Mouse (Mus musculus) frontal cortex, adult 2 months (tissue): ENCODE results near the gene Strip2. TPM values are rescaled to one million over a fixed set of nuclear protein-coding genes. Genes with fewer than 3 reads are reported as not detected.

ENCODE experiments used
- DNase-seq, 2 experiments: peaks; one replicate each; pipeline ENCODE4 v3.0.0; 2022; ENCODE audit warnings: low spot score in 1 of 2; ENCODE audit errors: extremely low spot score in 1 of 2
- polyA plus RNA-seq: library from polyadenylated mRNA; depleted of rRNA; stranded (reverse); fragments of >200 nt; gene quantifications from 2 replicates; pipeline ENCODE4 v1.2.3, GENCODE M21; 2012; rRNA removed

Gene Strip2
- polyA plus RNA-seq, 1 experiment, result 24.0 TPM

DNA sequence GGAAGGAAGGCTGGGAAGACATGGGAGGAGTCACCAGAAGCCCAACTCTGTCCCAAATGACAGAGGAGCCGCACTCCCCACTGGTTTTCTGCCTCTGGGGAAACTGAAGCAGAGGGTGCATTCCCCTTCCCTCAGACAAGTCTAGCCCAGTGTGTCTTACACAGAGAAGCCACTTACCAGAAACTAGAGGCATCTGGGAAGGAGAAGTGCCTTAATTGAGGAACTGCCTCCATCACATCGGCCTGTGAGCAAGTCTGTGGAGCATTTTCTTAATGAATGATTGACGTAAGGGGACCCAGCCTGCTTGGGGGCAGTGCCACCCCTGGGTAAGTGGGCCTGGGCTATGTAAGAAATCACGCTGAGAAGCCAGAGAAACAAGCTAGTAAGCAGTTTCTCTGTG, 82.0 kb downstream of the Strip2 start:
- DNase-seq, result no peak

GRCm38 (mm10) chr6:30002628-30003027, 85.8 kb downstream of the Strip2 start:
- DNase-seq, result peak; percentile 11 to 36

DNA sequence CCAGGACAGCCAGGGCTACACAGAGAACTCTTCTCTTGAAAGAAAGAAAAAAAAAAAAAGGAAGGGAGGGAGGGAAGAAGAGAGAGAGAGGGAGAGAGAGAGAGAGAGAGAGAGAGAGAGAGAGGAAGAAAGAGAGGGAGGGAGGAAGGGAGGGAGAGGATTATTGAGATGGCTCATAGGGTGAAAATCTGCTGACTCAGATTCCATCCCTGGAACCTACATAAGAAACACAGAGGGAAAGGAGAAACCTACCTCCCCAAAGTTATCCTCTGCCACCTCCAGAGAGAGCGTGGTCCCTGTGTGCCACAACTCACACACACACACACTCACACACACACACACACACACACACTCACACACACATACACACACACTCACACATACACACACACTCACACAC, 89.0 kb downstream of the Strip2 start:
- DNase-seq, result no peak

DNA sequence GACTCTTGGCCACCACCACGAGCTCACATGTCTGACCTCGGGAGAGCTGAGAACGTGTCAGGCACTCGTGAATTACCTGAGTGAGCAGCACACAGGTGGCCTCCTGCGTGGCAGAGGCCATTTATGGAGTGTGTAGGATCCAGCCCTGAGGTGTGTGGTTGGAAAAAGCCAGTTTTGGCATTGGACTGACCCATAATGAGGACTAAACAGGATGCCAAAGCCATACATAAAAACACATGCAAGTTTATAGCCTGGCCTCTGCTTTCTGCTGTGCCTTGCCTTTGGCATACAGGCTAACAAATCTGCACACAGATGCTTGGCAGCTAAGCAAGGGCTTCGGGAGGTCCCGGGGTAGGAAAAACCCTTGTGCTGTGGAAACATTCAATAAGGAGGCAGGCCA, 92.4 kb downstream of the Strip2 start:
- DNase-seq, result no peak

Other genes starting within 250 kb of the Strip2 start
- gene Tspan33, start 222.8 kb upstream of the Strip2 start, polyA plus RNA-seq, result 26.6 and 28.7 TPM in 2 replicates
- gene Smo, start 181.5 kb upstream of the Strip2 start, polyA plus RNA-seq, result 10.2 and 10.4 TPM in 2 replicates
- gene Ahcyl2, start 149.0 kb upstream of the Strip2 start, polyA plus RNA-seq, result 117 and 118 TPM in 2 replicates
- gene Nrf1, start 131.0 kb downstream of the Strip2 start, polyA plus RNA-seq, result 24.5 and 26.2 TPM in 2 replicates